In the genomic region with DNA sequence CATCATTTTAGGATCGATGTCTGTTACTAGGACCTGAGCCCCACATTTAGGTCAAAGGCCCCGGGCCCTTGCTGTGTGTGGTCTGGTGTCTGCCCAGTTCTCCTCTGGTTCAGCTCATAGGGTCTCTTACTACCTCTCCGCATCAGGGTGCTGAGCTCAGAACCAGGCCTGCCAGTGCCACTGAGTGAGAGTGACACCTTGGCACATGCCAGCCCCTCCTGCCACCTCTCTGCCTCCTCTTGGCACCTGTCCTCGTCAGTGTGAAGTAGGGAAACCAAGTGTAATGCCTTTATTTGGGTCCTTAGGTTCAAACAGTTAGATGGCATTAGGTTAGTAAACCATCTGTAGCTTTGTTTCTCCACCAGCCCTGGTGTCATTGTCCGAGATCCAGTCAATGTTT, we compare ENCODE assay signal across 26 mouse cellular contexts.
"Had no signal": no experiment of that assay in that cellular context is flagged by ENCODE, and none has a peak within 500 bp of the region (broad histone marks: within the 10 kb centered on the region; RNA-seq: fewer than 3 reads in every experiment).

No protein-coding gene starts in this region.

- H3K9me3 ChIP-seq: heart, embryonic 13.5 days; heart, embryonic 15.5 days; hindbrain, embryonic 13.5 days; hindbrain, embryonic 15.5 days; kidney, embryonic 15.5 days; limb, embryonic 10.5 days; limb, embryonic 12.5 days; liver, embryonic 13.5 days; liver, embryonic 15.5 days had no signal

- H3K27me3 ChIP-seq: heart, embryonic 13.5 days; heart, embryonic 15.5 days; hindbrain, embryonic 13.5 days; hindbrain, embryonic 15.5 days; kidney, embryonic 15.5 days; limb, embryonic 12.5 days; liver, embryonic 13.5 days; liver, embryonic 15.5 days had no signal

- H3K9ac ChIP-seq: heart, embryonic 13.5 days; heart, embryonic 15.5 days; hindbrain, embryonic 13.5 days; hindbrain, embryonic 15.5 days; kidney, embryonic 15.5 days; limb, embryonic 12.5 days; liver, embryonic 13.5 days; liver, embryonic 15.5 days had no signal

- H3K4me2 ChIP-seq: heart, embryonic 11.5 days; heart, embryonic 13.5 days; heart, embryonic 15.5 days; hindbrain, embryonic 13.5 days; hindbrain, embryonic 15.5 days; kidney, embryonic 15.5 days; limb, embryonic 12.5 days; liver, embryonic 11.5 days; liver, embryonic 13.5 days; liver, embryonic 15.5 days had no signal

- ATAC-seq: hindbrain, postnatal 0 days; intestine, embryonic 16.5 days had no signal

- H3K4me1 ChIP-seq: hindbrain, embryonic 15.5 days; limb, embryonic 12.5 days; liver, embryonic 13.5 days; liver, embryonic 15.5 days had no signal

- H3K4me3 ChIP-seq: heart, embryonic 13.5 days; heart, embryonic 15.5 days; hindbrain, embryonic 13.5 days; hindbrain, embryonic 15.5 days; kidney, embryonic 15.5 days; layer of hippocampus, adult 2 months; left cerebral cortex, adult 2 months; limb, embryonic 10.5 days; limb, embryonic 12.5 days; liver, embryonic 13.5 days; liver, embryonic 15.5 days had no signal

- DNase-seq: gastrocnemius, postnatal 14 days; gastrocnemius, postnatal 36 days; heart, adult 18-20 months; heart, postnatal 14 days; heart, postnatal 36 days; kidney, adult 11 months; kidney, adult 2 months; kidney, adult 9 months; kidney, postnatal 4 days; liver; liver, embryonic 13.5 days had no signal

- H3K27ac ChIP-seq: heart, embryonic 13.5 days; heart, embryonic 15.5 days; hindbrain, embryonic 13.5 days; hindbrain, embryonic 15.5 days; hindbrain, postnatal 0 days; kidney, embryonic 15.5 days; kidney, postnatal 0 days; layer of hippocampus, adult 2 months; left cerebral cortex, adult 2 months; limb, embryonic 10.5 days; limb, embryonic 12.5 days; liver, embryonic 13.5 days; liver, embryonic 15.5 days had no signal
